Mouse (Mus musculus) CH12.LX (cell line): ENCODE results near the gene Ric8a. TPM values are rescaled to one million over a fixed set of nuclear protein-coding genes. Genes with fewer than 3 reads are reported as not detected.

Experiments
- DNase-seq: peaks from one replicate; pipeline ENCODE4 v3.0.0-alpha.2; 2013; ENCODE audit errors: extremely low read depth
- H3K27ac ChIP-seq: 2 replicates; pipeline ENCODE4 v1.5.1; 2012; ENCODE audit warnings: low read depth, mild to moderate bottlenecking, control low read depth, moderate library complexity; ENCODE audit not compliant: insufficient read depth
- H3K27me3 ChIP-seq: replicated peaks from 2 replicates; pipeline ENCODE3; 2012; ENCODE audit warnings: inconsistent platforms
- H3K36me3 ChIP-seq, 2 experiments: replicated peaks in 1 of 2; 2 replicates each; pipeline versions ENCODE3 to v1.6.1; 2012; ENCODE audit warnings: inconsistent platforms in 1 of 2, low read length in 1 of 2, mild to moderate bottlenecking in 1 of 2, mixed read lengths in 1 of 2, moderate library complexity in 1 of 2; ENCODE audit not compliant: control insufficient read depth in 1 of 2, insufficient read depth in 1 of 2
- H3K4me1 ChIP-seq, 2 experiments: 2 replicates each; pipeline ENCODE4 v1.6.1; 2012; ENCODE audit warnings: inconsistent platforms in 1 of 2, moderate library complexity in 1 of 2; ENCODE audit not compliant: insufficient read depth in 2 of 2, control insufficient read depth in 1 of 2
- H3K4me2 ChIP-seq: 2 replicates; pipeline ENCODE4 v1.6.1; 2012; ENCODE audit warnings: low read depth, mild to moderate bottlenecking, control low read depth; ENCODE audit not compliant: poor library complexity, insufficient read depth, severe bottlenecking
- H3K4me3 ChIP-seq, 3 experiments: fragments of 150-350 bp in 1 of 3; sonication (generic) in 1 of 3; replicated peaks in 1 of 3; 2 replicates each; pipeline versions ENCODE3 to v1.5.1; 2011 to 2012; ENCODE audit warnings: low read depth in 2 of 3, low read length in 2 of 3, mild to moderate bottlenecking in 2 of 3, moderate library complexity in 2 of 3, control low read depth in 1 of 3, improper control_type of control experiment in 1 of 3, inconsistent platforms in 1 of 3, mixed read lengths in 1 of 3; ENCODE audit not compliant: poor library complexity in 1 of 3
- H3K79me2 ChIP-seq: replicated peaks from 2 replicates; pipeline ENCODE4 v1.6.1; 2012; ENCODE audit warnings: mild to moderate bottlenecking, moderate library complexity; ENCODE audit not compliant: control insufficient read depth, poor library complexity, insufficient read depth, severe bottlenecking; ENCODE audit errors: extremely low read depth
- H3K9ac ChIP-seq: 2 replicates; pipeline ENCODE4 v1.6.1; 2012; ENCODE audit warnings: low read depth, mild to moderate bottlenecking, control low read depth, moderate library complexity; ENCODE audit not compliant: insufficient read depth
- H3K9me3 ChIP-seq: replicated peaks from 2 replicates; pipeline ENCODE3; 2012; ENCODE audit warnings: low read length, inconsistent platforms, mixed read lengths
- BHLHE40 ChIP-seq: IDR thresholded peaks from 2 replicates; pipeline ENCODE4 v1.6.1; 2011; ENCODE audit warnings: mild to moderate bottlenecking, low read depth, low read length, improper control_type of control experiment
- CHD1 ChIP-seq: IDR thresholded peaks from 2 replicates; pipeline ENCODE4 v1.6.1; 2012; ENCODE audit warnings: low read depth, low read length, improper control_type of control experiment, inconsistent platforms
- CHD2 ChIP-seq: IDR thresholded peaks from 2 replicates; pipeline ENCODE4 v1.6.1; 2011; ENCODE audit warnings: low read length, improper control_type of control experiment
- CTCF ChIP-seq, 2 experiments: IDR thresholded peaks in 1 of 2; conservative IDR thresholded peaks in 1 of 2; 2 replicates each; pipeline ENCODE4 v1.5.1; 2011 to 2012; ENCODE audit warnings: low read depth in 2 of 2, low read length in 2 of 2, improper control_type of control experiment in 1 of 2, inconsistent platforms in 1 of 2, mild to moderate bottlenecking in 1 of 2, moderate library complexity in 1 of 2
- E2F4 ChIP-seq: IDR thresholded peaks from 2 replicates; pipeline ENCODE4 v1.6.1; 2011; ENCODE audit warnings: low read depth, low read length, improper control_type of control experiment; ENCODE audit not compliant: insufficient replicate concordance
- ELF1 ChIP-seq: IDR thresholded peaks from 2 replicates; pipeline ENCODE4 v1.6.1; 2014; ENCODE audit warnings: low read depth, mild to moderate bottlenecking, inconsistent platforms, low read length, improper control_type of control experiment
- EP300 ChIP-seq: IDR thresholded peaks from 2 replicates; pipeline ENCODE4 v1.6.1; 2011; ENCODE audit warnings: low read length, improper control_type of control experiment
- ETS1 ChIP-seq: conservative IDR thresholded peaks from 2 replicates; pipeline ENCODE4 v1.6.1; 2012; ENCODE audit warnings: low read depth, mild to moderate bottlenecking, inconsistent platforms, low read length, improper control_type of control experiment, moderate library complexity
- GABPA ChIP-seq: IDR thresholded peaks from 2 replicates; pipeline ENCODE4 v1.6.1; 2012; ENCODE audit warnings: low read depth, low read length, improper control_type of control experiment, inconsistent platforms; ENCODE audit not compliant: insufficient replicate concordance
- HCFC1 ChIP-seq: IDR thresholded peaks from 2 replicates; pipeline ENCODE4 v1.6.1; 2012; ENCODE audit warnings: low read depth, mild to moderate bottlenecking, inconsistent platforms, low read length, improper control_type of control experiment
- IRF4 ChIP-seq: IDR thresholded peaks from 2 replicates; pipeline ENCODE4 v1.6.1; 2014; ENCODE audit warnings: low read depth, mild to moderate bottlenecking, inconsistent platforms, low read length, improper control_type of control experiment
- JUN ChIP-seq: IDR thresholded peaks from 2 replicates; pipeline ENCODE4 v1.6.1; 2011; ENCODE audit warnings: low read depth, mild to moderate bottlenecking, low read length, improper control_type of control experiment, moderate library complexity; ENCODE audit not compliant: insufficient read depth
- JUND ChIP-seq: conservative IDR thresholded peaks from 2 replicates; pipeline ENCODE4 v1.6.1; 2011; ENCODE audit warnings: low read depth, low read length, improper control_type of control experiment
- KAT2A ChIP-seq: IDR thresholded peaks from 2 replicates; pipeline ENCODE4 v1.6.1; 2012; ENCODE audit warnings: low read length, improper control_type of control experiment, inconsistent platforms; ENCODE audit not compliant: insufficient replicate concordance
- MAFK ChIP-seq: IDR thresholded peaks from 2 replicates; pipeline ENCODE4 v1.6.1; 2011; ENCODE audit warnings: low read length, improper control_type of control experiment; ENCODE audit not compliant: insufficient replicate concordance
- MAX ChIP-seq: IDR thresholded peaks from 2 replicates; pipeline ENCODE4 v1.6.1; 2011; ENCODE audit warnings: low read length, improper control_type of control experiment
- MAZ ChIP-seq: IDR thresholded peaks from 2 replicates; pipeline ENCODE4 v1.6.1; 2012; ENCODE audit warnings: low read depth, mild to moderate bottlenecking, inconsistent platforms, low read length, improper control_type of control experiment, moderate library complexity
- MEF2A ChIP-seq: IDR thresholded peaks from 2 replicates; pipeline ENCODE4 v1.6.1; 2014; ENCODE audit warnings: low read depth, mild to moderate bottlenecking, inconsistent platforms, low read length, improper control_type of control experiment, borderline replicate concordance
- MXI1 ChIP-seq: IDR thresholded peaks from 2 replicates; pipeline ENCODE4 v1.6.1; 2011; ENCODE audit warnings: mild to moderate bottlenecking, low read depth, low read length, improper control_type of control experiment
- MYC ChIP-seq: IDR thresholded peaks from 2 replicates; pipeline ENCODE4 v1.6.1; 2011; ENCODE audit warnings: low read depth, mild to moderate bottlenecking, improper control_type of control experiment, low read length
- NELFE ChIP-seq: IDR thresholded peaks from 2 replicates; pipeline ENCODE4 v1.6.1; 2011; ENCODE audit warnings: low read depth, low read length, improper control_type of control experiment
- NRF1 ChIP-seq: IDR thresholded peaks from 2 replicates; pipeline ENCODE4 v1.6.1; 2014; ENCODE audit warnings: low read depth, mild to moderate bottlenecking, inconsistent platforms, low read length, improper control_type of control experiment, moderate library complexity
- PAX5 ChIP-seq: IDR thresholded peaks from 2 replicates; pipeline ENCODE4 v1.6.1; 2012; ENCODE audit warnings: low read length, inconsistent platforms, mixed read lengths
- POLR2A ChIP-seq: IDR thresholded peaks from 2 replicates; pipeline ENCODE4 v1.6.1; 2011; ENCODE audit warnings: low read depth, mild to moderate bottlenecking, improper control_type of control experiment, low read length
- POLR2AphosphoS2 ChIP-seq: IDR thresholded peaks from 2 replicates; pipeline ENCODE4 v1.6.1; 2011; ENCODE audit warnings: low read depth, low read length, improper control_type of control experiment
- RAD21 ChIP-seq: IDR thresholded peaks from 2 replicates; pipeline ENCODE4 v1.6.1; 2011; ENCODE audit warnings: low read depth, mild to moderate bottlenecking, low read length, improper control_type of control experiment, moderate library complexity
- RCOR1 ChIP-seq: conservative IDR thresholded peaks from 2 replicates; pipeline ENCODE4 v1.6.1; 2012; ENCODE audit warnings: low read depth, mild to moderate bottlenecking, inconsistent platforms, low read length, improper control_type of control experiment
- SIN3A ChIP-seq: IDR thresholded peaks from 2 replicates; pipeline ENCODE4 v1.6.1; 2012; ENCODE audit warnings: low read length, improper control_type of control experiment, inconsistent platforms
- SMC3 ChIP-seq: IDR thresholded peaks from 2 replicates; pipeline ENCODE4 v1.6.1; 2011; ENCODE audit warnings: low read depth, low read length, improper control_type of control experiment
- TBP ChIP-seq: conservative IDR thresholded peaks from 2 replicates; pipeline ENCODE4 v1.6.1; 2011; ENCODE audit warnings: low read depth, low read length, improper control_type of control experiment
- TCF12 ChIP-seq: IDR thresholded peaks from 2 replicates; pipeline ENCODE4 v1.6.1; 2014; ENCODE audit warnings: low read depth, mild to moderate bottlenecking, inconsistent platforms, low read length, improper control_type of control experiment
- UBTF ChIP-seq: IDR thresholded peaks from 2 replicates; pipeline ENCODE4 v1.6.1; 2012; ENCODE audit warnings: low read depth, mild to moderate bottlenecking, inconsistent platforms, low read length, improper control_type of control experiment, moderate library complexity
- USF1 ChIP-seq: IDR thresholded peaks from 2 replicates; pipeline ENCODE4 v1.6.1; 2014; ENCODE audit warnings: low read depth, mild to moderate bottlenecking, inconsistent platforms, low read length, improper control_type of control experiment
- USF2 ChIP-seq: conservative IDR thresholded peaks from 2 replicates; pipeline ENCODE4 v1.6.1; 2011; ENCODE audit warnings: low read depth, low read length, improper control_type of control experiment
- ZC3H11A ChIP-seq: IDR thresholded peaks from 2 replicates; pipeline ENCODE4 v1.6.1; 2012; ENCODE audit warnings: low read depth, mild to moderate bottlenecking, inconsistent platforms, low read length, improper control_type of control experiment
- ZKSCAN1 ChIP-seq: IDR thresholded peaks from 2 replicates; pipeline ENCODE4 v1.6.1; 2012; ENCODE audit warnings: low read depth, inconsistent platforms, low read length, improper control_type of control experiment, borderline replicate concordance
- ZMIZ1 ChIP-seq: IDR thresholded peaks from 2 replicates; pipeline ENCODE4 v1.6.1; 2012; ENCODE audit warnings: low read depth, mild to moderate bottlenecking, inconsistent platforms, low read length, improper control_type of control experiment
- ZNF384 ChIP-seq: IDR thresholded peaks from 2 replicates; pipeline ENCODE4 v1.6.1; 2012; ENCODE audit warnings: low read depth, low read length, improper control_type of control experiment, inconsistent platforms
- dilution Hi-C: fragments of 300-500 bp; cut with MboI; formaldehyde crosslinking; loops from 2 replicates; pipeline ENCODE4 v1.14.3; 2020; ENCODE audit warnings: low sequenced_read_pairs; ENCODE audit not compliant: extremely low pct_unique_long_range_greater_than_20kb, extremely low pct_ligation_motif_present
- in situ Hi-C: fragments of 300-500 bp; cut with MboI; formaldehyde crosslinking; loops from 3 replicates; pipeline ENCODE4 v1.14.3; 2019; ENCODE audit warnings: low sequenced_read_pairs, low pct_ligation_motif_present, low pct_unique_long_range_greater_than_20kb, mixed read lengths
- polyA plus RNA-seq: library from polyadenylated mRNA; unstranded; fragments of >175 nt; gene quantifications from 2 replicates; pipeline ENCODE4 v1.2.1, GENCODE M21; 2012; ENCODE audit warnings: low read depth; ENCODE audit not compliant: insufficient read length
- total RNA-seq, 2 experiments: library from RNA; depleted of rRNA; stranded (reverse); fragments of 300-350 nt in 1 of 2; fragments of >200 nt in 1 of 2; gene quantifications; 2 replicates each; pipeline ENCODE4 v1.2.3; 2012 to 2014

Ric8a gene
- 66.5 and 80.9 TPM in 2 replicates for total RNA-seq (2012; rRNA removed)
- total RNA-seq (2014; rRNA removed) = 53.2 and 54.2 TPM in 2 replicates
- 56.4 and 61.9 TPM in 2 replicates for polyA plus RNA-seq

GRCm38 (mm10) chr7:140856785-140857549 lies at the start of gene Ric8a:
Gene Ric8a (plus strand): TSS chr7:140856957.
- TF ChIP-seq MEF2A (peak; percentile 59; the same call in 1 of the 2 replicates), ZKSCAN1 (no peak), SMC3 (no peak), MAX (peak; percentile 78), USF1 (no peak), CTCF (conservative IDR thresholded peaks at IDR 0.05 in 1 of 2, IDR thresholded peaks at IDR 0.05 in 1 of 2; ENCODE audit: low read depth in 2 of 2, low read length in 2 of 2) (no peak), USF2 (no peak), RCOR1 (no peak), POLR2AphosphoS2 (no peak; the same call in 1 of the 2 replicates), MAFK (no peak), MYC (peak; percentile 45; the same call in 1 of the 2 replicates), CHD2 (no peak), IRF4 (no peak), TCF12 (peak; percentile 73), ZMIZ1 (peak; percentile 33; the same call in 1 of the 2 replicates), E2F4 (no peak), POLR2A (peak; percentile 91), ZNF384 (no peak), ELF1 (peak; percentile 87), CHD1 (no peak), RAD21 (no peak), GABPA (no peak), JUND (no peak), JUN (no peak), SIN3A (peak; percentile 85), BHLHE40 (peak; percentile 27; the same call in 1 of the 2 replicates), NRF1 (no peak), MXI1 (peak; percentile 56; the same call in 1 of the 2 replicates), UBTF (no peak), MAZ (no peak), KAT2A (0 out of 2 replicates have a peak, but pooled peaks have one; percentile 16), PAX5 (no peak), NELFE (peak; percentile 79), EP300 (no peak), ETS1 (no peak), TBP (peak; percentile 54; the same call in 1 of the 2 replicates), ZC3H11A (no peak), HCFC1 (peak; percentile 69)
- in situ Hi-C loops (no loop called here), dilution Hi-C loops (no loop called here)
- Histone ChIP-seq H3K9me3 (no peaks in the 10 kb centered on the region), H3K36me3 (peaks cover 55 to 70% of the 10 kb centered on the region in 2 experiments), H3K4me1 (peaks cover 22 to 35% of the 10 kb centered on the region in 2 experiments), H3K9ac (peak within 1 kb of the TSS; percentile 97), H3K27me3 (no peaks in the 10 kb centered on the region), H3K27ac (peak within 1 kb of the TSS; percentile 78), H3K4me3 (peak within 1 kb of the TSS; percentile 84 to 98 (median 92)), H3K4me2 (peak within 1 kb of the TSS; percentile 81), H3K79me2 (peaks cover 35% of the 10 kb centered on the region)
- DNase-seq = peak; percentile 79
